Mouse (Mus musculus): ENCODE measurements at regions not wholly inside any gene's neighbourhood (a gene's known extent, or its start where the extent isn't known, plus 50 kb on each side); places are given as distances from the start of the nearest gene placed in this dataset.

GRCm38 (mm10) chr7:137883701-137884100, 446.3 kb downstream of the Glrx3 start:
- no peak overlapping the region for H3K27ac ChIP-seq (ENCODE audit: control insufficient read depth, insufficient read depth, low read depth, low read length, poor library complexity)
- WGBS = 69% methylated on average over 4 of the region's 4 CpGs
- H3K4me1 ChIP-seq (ENCODE audit: control insufficient read depth, insufficient read depth, low read length) = no peaks in the 10 kb centered on the region
- no peak overlapping the region for H3K4me3 ChIP-seq (replicated peaks; ENCODE audit: control insufficient read depth, low read depth, low read length)
- TF ChIP-seq POLR2A (IDR thresholded peaks at IDR 0.05; ENCODE audit: borderline replicate concordance, control insufficient read depth, low read depth, low read length) = no peak
- no peak for TF ChIP-seq CTCF (IDR thresholded peaks at IDR 0.05; ENCODE audit: control insufficient read depth, insufficient read depth, low read length)

- 70% methylated on average over 8 of the region's 8 CpGs for WGBS
- Histone ChIP-seq H3K27ac (ENCODE audit: control insufficient read depth, insufficient read depth, low read depth, low read length, poor library complexity) (no peak overlapping the region), H3K4me1 (ENCODE audit: control insufficient read depth, insufficient read depth, low read length) (no peaks in the 10 kb centered on the region), H3K4me3 (replicated peaks; ENCODE audit: control insufficient read depth, low read depth, low read length) (no peak overlapping the region)
- TF ChIP-seq POLR2A (IDR thresholded peaks at IDR 0.05; ENCODE audit: borderline replicate concordance, control insufficient read depth, low read depth, low read length) = no peak
- no peak for TF ChIP-seq CTCF (IDR thresholded peaks at IDR 0.05; ENCODE audit: control insufficient read depth, insufficient read depth, low read length)
Observed at GRCm38 (mm10) chr7:137885146-137885545, 447.7 kb downstream of the Glrx3 start.

GRCm38 (mm10) chr7:137888731-137889130, 451.3 kb downstream of the Glrx3 start:
- 77% methylated on average over 11 of the region's 11 CpGs for WGBS
- Histone ChIP-seq H3K4me3 (replicated peaks; ENCODE audit: control insufficient read depth, low read depth, low read length) (no peak overlapping the region), H3K4me1 (ENCODE audit: control insufficient read depth, insufficient read depth, low read length) (no peaks in the 10 kb centered on the region), H3K27ac (ENCODE audit: control insufficient read depth, insufficient read depth, low read depth, low read length, poor library complexity) (no peak overlapping the region)
- no peak for TF ChIP-seq CTCF (IDR thresholded peaks at IDR 0.05; ENCODE audit: control insufficient read depth, insufficient read depth, low read length)
- TF ChIP-seq POLR2A (IDR thresholded peaks at IDR 0.05; ENCODE audit: borderline replicate concordance, control insufficient read depth, low read depth, low read length) = no peak

DNA sequence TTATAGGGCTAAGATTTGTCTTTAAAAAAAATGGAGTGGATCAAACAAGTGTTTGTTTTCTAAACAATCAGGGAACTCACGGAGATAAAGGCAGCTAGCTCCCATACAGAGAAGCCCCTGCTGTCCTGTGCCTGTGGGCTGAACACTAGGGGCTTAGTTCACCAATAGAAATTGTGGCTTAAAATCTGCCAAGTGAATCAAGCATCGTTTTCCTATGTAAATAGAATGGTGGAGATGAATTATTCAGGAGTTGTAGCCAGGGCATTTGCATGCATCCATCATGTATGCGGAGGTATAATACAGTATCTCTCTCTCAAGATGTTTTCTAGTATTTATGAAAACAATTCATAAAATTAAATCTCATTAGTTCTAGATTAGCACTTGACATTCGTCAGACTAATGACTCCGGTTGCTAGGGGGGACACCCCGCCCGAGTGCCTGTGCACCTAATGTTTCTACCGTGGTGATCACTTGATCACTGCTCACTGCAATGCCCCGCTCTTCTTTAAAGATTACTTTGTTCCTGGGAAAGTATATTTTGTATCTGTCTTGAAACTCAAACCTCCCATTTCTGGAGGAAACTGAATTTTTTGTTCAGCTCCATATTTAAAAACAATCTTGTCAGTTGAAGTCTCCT, 469.1 kb downstream of the Glrx3 start:
- no peak overlapping the region for H3K4me3 ChIP-seq (replicated peaks; ENCODE audit: control insufficient read depth, low read depth, low read length)
- no peaks in the 10 kb centered on the region for H3K4me1 ChIP-seq (ENCODE audit: control insufficient read depth, insufficient read depth, low read length)
- WGBS = 76% methylated on average over 9 of the region's 9 CpGs
- no peak overlapping the region for H3K27ac ChIP-seq (ENCODE audit: control insufficient read depth, insufficient read depth, low read depth, low read length, poor library complexity)
- TF ChIP-seq POLR2A (IDR thresholded peaks at IDR 0.05; ENCODE audit: borderline replicate concordance, control insufficient read depth, low read depth, low read length) (no peak), CTCF (IDR thresholded peaks at IDR 0.05; ENCODE audit: control insufficient read depth, insufficient read depth, low read length) (no peak)

DNA sequence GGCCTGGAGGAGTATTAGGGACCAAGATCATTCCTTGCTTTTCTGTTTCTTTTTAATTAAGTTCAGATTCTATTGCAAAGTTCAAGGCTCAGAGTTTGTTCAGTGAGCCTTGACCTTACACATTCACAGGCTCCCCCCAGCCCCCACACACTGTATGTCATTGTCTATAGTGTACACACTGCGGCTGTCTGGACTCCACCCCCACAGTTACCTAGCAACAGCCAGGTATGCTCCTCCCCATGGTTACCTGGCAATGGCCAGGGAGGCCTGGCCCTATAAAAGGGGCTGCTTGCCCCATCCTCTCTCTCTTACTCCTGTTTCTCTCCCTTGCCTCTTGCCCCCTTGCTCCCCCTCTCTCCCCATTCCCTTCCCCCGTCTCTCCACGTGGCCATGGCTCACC, 472.0 kb downstream of the Glrx3 start:
- WGBS = 51% methylated on average over 3 of the region's 3 CpGs
- TF ChIP-seq CTCF (IDR thresholded peaks at IDR 0.05; ENCODE audit: control insufficient read depth, insufficient read depth, low read length) (no peak), POLR2A (IDR thresholded peaks at IDR 0.05; ENCODE audit: borderline replicate concordance, control insufficient read depth, low read depth, low read length) (no peak)
- no peak overlapping the region for H3K27ac ChIP-seq (ENCODE audit: control insufficient read depth, insufficient read depth, low read depth, low read length, poor library complexity)
- no peaks in the 10 kb centered on the region for H3K4me1 ChIP-seq (ENCODE audit: control insufficient read depth, insufficient read depth, low read length)
- H3K4me3 ChIP-seq (replicated peaks; ENCODE audit: control insufficient read depth, low read depth, low read length) = no peak overlapping the region

- WGBS = 65% methylated on average over 4 of the region's 4 CpGs
- Histone ChIP-seq H3K27ac (ENCODE audit: control insufficient read depth, insufficient read depth, low read depth, low read length, poor library complexity) (no peak overlapping the region), H3K4me3 (replicated peaks; ENCODE audit: control insufficient read depth, low read depth, low read length) (no peak overlapping the region), H3K4me1 (ENCODE audit: control insufficient read depth, insufficient read depth, low read length) (no peaks in the 10 kb centered on the region)
- TF ChIP-seq CTCF (IDR thresholded peaks at IDR 0.05; ENCODE audit: control insufficient read depth, insufficient read depth, low read length) (no peak), POLR2A (IDR thresholded peaks at IDR 0.05; ENCODE audit: borderline replicate concordance, control insufficient read depth, low read depth, low read length) (no peak)
Observed at GRCm38 (mm10) chr7:137913551-137914105, 476.2 kb downstream of the Glrx3 start.

GRCm38 (mm10) chr7:137914506-137914905, 477.1 kb downstream of the Glrx3 start:
- TF ChIP-seq CTCF (IDR thresholded peaks at IDR 0.05; ENCODE audit: control insufficient read depth, insufficient read depth, low read length) (no peak), POLR2A (IDR thresholded peaks at IDR 0.05; ENCODE audit: borderline replicate concordance, control insufficient read depth, low read depth, low read length) (no peak)
- H3K4me3 ChIP-seq (replicated peaks; ENCODE audit: control insufficient read depth, low read depth, low read length) = no peak overlapping the region
- no peaks in the 10 kb centered on the region for H3K4me1 ChIP-seq (ENCODE audit: control insufficient read depth, insufficient read depth, low read length)
- no peak overlapping the region for H3K27ac ChIP-seq (ENCODE audit: control insufficient read depth, insufficient read depth, low read depth, low read length, poor library complexity)
- WGBS = 80% methylated on average over 5 of the region's 5 CpGs

DNA sequence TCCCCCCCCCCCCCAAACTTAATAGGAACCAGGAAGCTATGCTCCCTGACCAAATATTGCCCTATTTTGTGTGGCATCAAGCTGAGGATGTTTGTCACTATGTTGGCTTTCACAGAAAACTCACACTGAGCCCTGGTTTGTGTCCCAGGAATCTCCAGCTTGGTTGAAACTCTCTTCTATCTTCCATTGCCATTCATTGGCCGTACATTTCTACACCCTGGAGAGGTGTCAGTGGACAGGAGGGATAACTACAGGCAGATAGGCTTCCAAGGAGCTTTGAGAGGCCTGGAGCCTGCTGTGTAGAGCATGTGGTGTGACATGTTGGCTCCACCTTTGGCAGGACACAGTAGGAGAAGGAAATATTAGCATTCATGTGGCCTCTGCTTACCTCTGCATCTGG, 478.9 kb downstream of the Glrx3 start:
- 69% methylated on average over 1 of the region's 1 CpGs for WGBS
- no peak for TF ChIP-seq CTCF (IDR thresholded peaks at IDR 0.05; ENCODE audit: control insufficient read depth, insufficient read depth, low read length)
- TF ChIP-seq POLR2A (IDR thresholded peaks at IDR 0.05; ENCODE audit: borderline replicate concordance, control insufficient read depth, low read depth, low read length) = no peak
- H3K4me3 ChIP-seq (replicated peaks; ENCODE audit: control insufficient read depth, low read depth, low read length) = no peak overlapping the region
- H3K27ac ChIP-seq (ENCODE audit: control insufficient read depth, insufficient read depth, low read depth, low read length, poor library complexity) = no peak overlapping the region
- no peaks in the 10 kb centered on the region for H3K4me1 ChIP-seq (ENCODE audit: control insufficient read depth, insufficient read depth, low read length)

All from bone marrow, adult 2 months (tissue).